Mouse (Mus musculus): Measurements from ENCODE around the gene Clpp.

The Clpp gene

DNA sequence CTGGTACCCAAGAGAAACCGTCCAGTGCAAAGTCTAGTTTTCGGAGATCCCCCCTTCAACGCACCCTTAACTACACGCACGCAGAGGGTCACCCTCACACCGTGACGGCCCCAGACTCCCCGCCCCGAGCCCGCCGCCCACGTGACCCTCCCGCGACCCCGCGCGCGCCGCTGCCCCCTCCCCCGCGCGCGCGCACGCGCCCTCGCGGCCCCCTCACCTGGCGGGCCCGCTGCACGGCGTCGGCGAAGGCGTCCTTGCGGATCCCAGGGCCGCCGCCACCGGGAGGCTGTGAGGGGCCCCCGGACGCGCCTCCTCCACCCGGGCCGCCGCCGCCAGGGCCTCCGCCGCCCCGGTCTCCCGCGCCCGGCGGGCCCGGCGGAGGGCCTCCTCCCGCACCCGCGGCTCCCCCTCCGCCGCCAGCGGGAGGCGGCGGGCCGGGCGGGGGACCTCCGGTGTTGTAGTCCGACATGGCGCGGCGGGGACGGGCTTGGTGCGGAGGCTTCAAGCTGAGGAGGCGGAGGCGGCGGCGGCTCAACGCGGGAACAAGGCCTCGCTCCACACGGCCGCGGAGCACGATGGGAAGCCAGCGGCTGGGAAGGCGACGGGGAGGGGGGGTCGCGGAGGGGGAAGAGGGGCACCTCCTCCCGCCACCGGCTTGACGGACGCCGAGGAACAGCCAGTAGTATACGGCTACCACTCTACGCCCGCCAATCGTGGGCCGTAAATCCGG is 41.0 kb downstream of the Clpp start, which contains the start of gene Khsrp:
TSS of gene Khsrp (minus strand) at position 592 of the 730 bp plus-strand sequence.
- DNase-seq (ENCODE audit: low spot score in 2 of 2), result peak in 1 of 2 experiments; percentile 49

DNA sequence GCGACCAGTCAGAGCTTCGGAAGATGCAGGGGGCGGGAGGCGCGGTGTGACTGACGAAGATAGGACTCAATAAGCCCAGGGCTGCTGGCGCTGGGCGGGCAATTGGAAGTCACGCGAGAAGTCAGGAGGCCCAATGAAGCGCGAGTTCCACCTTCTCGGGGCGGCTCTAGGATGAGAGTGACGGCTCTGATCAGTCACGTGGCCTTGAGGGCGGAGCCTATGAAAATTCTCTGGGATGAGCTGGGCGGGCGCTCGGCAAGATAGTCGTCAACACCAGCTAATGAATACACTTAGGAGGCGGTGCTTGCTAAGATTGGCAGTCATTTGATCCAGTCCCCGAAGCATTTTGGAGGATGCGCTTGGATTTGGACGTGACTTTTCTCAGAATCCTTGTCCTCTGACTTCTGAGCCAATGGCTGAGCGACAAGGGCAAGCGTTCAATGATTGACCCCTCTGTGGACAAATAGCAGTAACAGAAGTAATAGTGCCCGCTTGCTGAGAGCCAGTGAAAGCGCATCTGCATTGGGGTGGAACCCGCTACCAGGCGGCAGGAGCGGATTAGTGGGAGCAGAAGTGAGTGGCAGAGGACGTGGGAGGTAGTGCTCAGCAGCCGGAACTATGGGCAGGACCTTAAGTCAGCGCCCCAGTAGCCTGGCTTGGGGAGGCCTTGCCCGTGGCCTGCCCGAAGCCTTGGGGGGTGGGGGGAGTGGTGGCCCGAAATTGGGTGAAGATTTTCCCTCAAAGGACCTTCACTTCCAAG is 41.7 kb downstream of the Clpp start:
- DNase-seq (ENCODE audit: low spot score in 2 of 2), result peak; percentile 99

DNA sequence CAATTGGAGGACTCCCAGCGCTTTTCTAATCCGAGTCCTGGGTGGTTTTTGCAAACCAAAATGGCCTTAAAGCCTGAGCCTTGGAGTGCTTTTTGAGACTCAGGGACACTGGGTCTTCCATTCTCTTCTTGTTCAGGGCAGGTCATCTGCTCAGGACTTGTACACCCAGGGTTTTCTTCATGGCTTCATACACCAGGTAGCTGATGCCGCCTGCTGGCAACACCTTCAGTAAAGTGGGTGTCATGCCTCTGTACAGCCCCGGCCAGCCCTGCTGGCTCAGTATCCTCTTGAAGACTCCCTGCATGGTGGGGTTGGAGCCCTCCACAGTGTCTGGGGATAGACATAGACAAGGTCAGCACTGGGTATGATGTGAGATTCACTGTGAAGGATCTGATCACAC is 42.7 kb downstream of the Clpp start:
- no peak for DNase-seq (ENCODE audit: low spot score in 2 of 2)

DNA sequence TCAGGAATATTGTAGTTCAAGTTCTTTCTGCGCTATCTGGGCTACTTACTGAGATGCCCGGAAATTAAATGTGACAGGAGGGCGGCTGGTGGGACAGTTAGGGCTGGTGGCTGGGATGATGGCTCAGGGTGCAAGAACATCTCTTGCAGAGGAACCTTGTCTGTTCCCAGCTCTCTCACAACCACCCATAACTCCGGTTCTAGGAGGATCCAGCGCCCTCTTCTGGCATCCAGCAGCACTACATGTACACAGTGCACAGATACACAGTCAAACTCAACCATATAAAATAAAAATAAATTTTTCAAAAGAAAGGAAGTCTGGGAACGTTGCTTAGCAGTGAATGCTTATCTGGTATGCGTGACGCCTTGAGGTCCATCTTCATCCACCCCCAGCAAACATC is 48.9 kb downstream of the Clpp start:
- no peak for DNase-seq (ENCODE audit: low spot score in 2 of 2)

DNA sequence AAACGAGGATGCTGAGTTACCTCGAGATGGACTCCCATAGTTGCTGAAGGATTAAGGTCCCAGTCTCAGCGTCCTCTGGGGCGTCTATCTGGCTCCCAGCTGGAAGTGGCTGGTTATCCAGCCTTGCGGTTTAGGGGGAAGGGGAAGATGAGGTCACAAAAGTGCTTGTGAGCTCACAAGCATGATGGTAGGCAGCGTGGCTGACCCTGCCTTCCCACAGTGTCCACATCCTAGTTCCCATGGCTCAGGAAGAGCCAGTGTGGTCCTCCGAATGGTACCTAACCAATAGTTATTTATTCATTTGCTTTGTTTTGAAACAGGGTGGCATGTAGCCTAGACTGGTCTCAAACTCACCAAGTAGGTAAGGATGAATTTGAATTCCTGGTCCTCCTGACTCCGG is 51.4 kb downstream of the Clpp start, which contains the start of gene Slc25a41:
TSS of gene Slc25a41 (minus strand) at position 101 of the 400 bp plus-strand sequence.
- peak in 1 of 2 experiments; percentile 49 for DNase-seq (ENCODE audit: low spot score in 2 of 2)
